Mouse (Mus musculus): Measurements from ENCODE around the gene Ttc9b. TPM values are rescaled to one million over a fixed set of nuclear protein-coding genes. Genes with fewer than 3 reads are reported as not detected.

Gene Ttc9b
- polyA plus RNA-seq, 1 experiment from 2014 or later, result 73.8 TPM

GRCm38 (mm10) chr7:27650949-27651348, 2.8 kb upstream of the Ttc9b start:
- Histone ChIP-seq H3K9me3 (replicated peaks; ENCODE audit: control insufficient read depth, low read length) (no peaks in the 10 kb centered on the region), H3K4me1 (ENCODE audit: control insufficient read depth, insufficient read depth, low read length) (peaks cover 2% of the 10 kb centered on the region; the same call in 1 of the 2 replicates), H3K4me2 (ENCODE audit: low read length) (no peak overlapping the region), H3K9ac (ENCODE audit: low read length) (no peak overlapping the region), H3K27ac (ENCODE audit: low read depth, low read length) (no peak overlapping the region), H3K27me3 (replicated peaks; ENCODE audit: control insufficient read depth, insufficient read depth, low read length) (peaks cover 2% of the 10 kb centered on the region; the same call in 1 of the 2 replicates), H3K36me3 (ENCODE audit: control insufficient read depth, insufficient read depth, low read length) (peaks cover 6% of the 10 kb centered on the region; the same call in 1 of the 2 replicates), H3K4me3 (ENCODE audit: low read depth, low read length) (no peak overlapping the region)
- DNase-seq (ENCODE audit: low spot score) (peak; percentile 90), ATAC-seq (no peak)
- WGBS, result 10% methylated on average over 10 of the region's 10 CpGs

DNA sequence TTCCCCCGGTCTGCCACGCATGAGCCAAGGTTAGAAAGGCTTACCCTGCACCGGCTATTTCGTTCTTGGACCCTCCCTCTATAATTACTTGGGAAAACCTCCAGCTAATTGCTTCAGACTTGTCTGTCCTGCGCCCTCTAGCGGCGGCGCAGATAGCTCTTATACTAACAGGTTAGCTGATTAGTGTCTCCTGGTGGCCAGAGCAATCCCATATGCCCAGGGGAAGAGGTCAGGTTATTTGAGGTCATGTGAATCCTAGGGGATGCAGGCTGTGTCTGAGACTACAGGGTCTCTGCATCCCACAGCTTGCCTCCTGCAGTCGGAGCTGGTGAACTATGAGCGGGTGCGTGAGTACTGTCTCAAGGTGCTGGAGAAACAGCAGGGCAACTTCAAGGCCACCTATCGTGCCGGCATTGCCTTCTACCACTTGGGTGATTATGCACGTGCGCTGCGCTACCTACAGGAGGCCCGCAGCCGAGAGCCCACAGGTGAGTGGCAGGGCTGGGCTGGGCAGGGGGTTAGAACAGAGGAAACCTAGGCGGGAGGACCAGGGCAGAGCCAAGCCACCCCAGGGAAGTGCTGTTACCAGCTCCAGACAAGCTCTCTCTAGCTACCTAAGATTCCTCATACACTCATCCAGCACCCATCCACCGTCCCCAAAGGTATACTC, 1.0 kb downstream of the Ttc9b start:
- H3K27me3 ChIP-seq (replicated peaks; ENCODE audit: control insufficient read depth, insufficient read depth, low read length), result peaks cover 2% of the 10 kb centered on the region; the same call in 1 of the 2 replicates
- peaks cover 2% of the 10 kb centered on the region; the same call in 1 of the 2 replicates for H3K4me1 ChIP-seq (ENCODE audit: control insufficient read depth, insufficient read depth, low read length)
- peak overlapping the region; percentile 92; the same call in 1 of the 2 replicates for H3K27ac ChIP-seq (ENCODE audit: low read depth, low read length)
- no peaks in the 10 kb centered on the region for H3K9me3 ChIP-seq (replicated peaks; ENCODE audit: control insufficient read depth, low read length)
- peak overlapping the region; percentile 84; the same call in 1 of the 2 replicates for H3K9ac ChIP-seq (ENCODE audit: low read length)
- H3K4me2 ChIP-seq (ENCODE audit: low read length), result peak overlapping the region; percentile 80
- 63% methylated on average over 20 of the region's 20 CpGs for WGBS
- H3K4me3 ChIP-seq (ENCODE audit: low read depth, low read length), result peak overlapping the region; percentile 66
- DNase-seq (ENCODE audit: low spot score) (peak; percentile 44), ATAC-seq (no peak)
- peaks cover 44% of the 10 kb centered on the region for H3K36me3 ChIP-seq (ENCODE audit: control insufficient read depth, insufficient read depth, low read length)

- Histone ChIP-seq H3K27ac (ENCODE audit: low read depth, low read length) (no peak overlapping the region), H3K4me1 (ENCODE audit: control insufficient read depth, insufficient read depth, low read length) (peaks cover 2% of the 10 kb centered on the region; the same call in 1 of the 2 replicates), H3K4me2 (ENCODE audit: low read length) (no peak overlapping the region; the same call in 1 of the 2 replicates), H3K4me3 (ENCODE audit: low read depth, low read length) (no peak overlapping the region), H3K9me3 (replicated peaks; ENCODE audit: control insufficient read depth, low read length) (no peaks in the 10 kb centered on the region), H3K27me3 (replicated peaks; ENCODE audit: control insufficient read depth, insufficient read depth, low read length) (peaks cover 2% of the 10 kb centered on the region; the same call in 1 of the 2 replicates), H3K36me3 (ENCODE audit: control insufficient read depth, insufficient read depth, low read length) (peaks cover 50% of the 10 kb centered on the region), H3K9ac (ENCODE audit: low read length) (no peak overlapping the region)
- 81% methylated on average over 11 of the region's 11 CpGs for WGBS
- no peak for ATAC-seq
- no peak for DNase-seq (ENCODE audit: low spot score)
Measured at GRCm38 (mm10) chr7:27655545-27655944, 1.8 kb downstream of the Ttc9b start.

DNA sequence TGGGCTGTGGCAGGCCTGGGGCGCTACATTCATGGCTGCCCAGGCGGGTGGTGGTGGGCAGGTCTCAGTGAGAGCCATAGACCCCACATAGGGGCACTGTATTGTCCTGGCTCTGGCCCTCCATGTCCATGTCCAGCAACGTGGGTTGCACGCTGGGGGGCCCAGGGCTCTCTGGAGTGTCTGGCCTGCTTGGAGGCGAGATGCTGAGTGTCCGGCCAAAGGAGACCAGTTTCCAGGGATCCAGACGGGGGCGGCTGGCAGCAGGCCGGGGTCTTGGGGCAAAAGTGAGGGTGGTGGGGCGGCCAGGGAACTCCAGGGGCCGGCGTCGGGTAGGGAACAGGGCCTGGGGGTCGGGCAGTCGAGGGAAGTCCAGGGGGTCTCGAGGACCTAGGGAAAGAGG, 2.9 kb downstream of the Ttc9b start:
- no peak overlapping the region for H3K27ac ChIP-seq (ENCODE audit: low read depth, low read length)
- peaks cover 2% of the 10 kb centered on the region; the same call in 1 of the 2 replicates for H3K27me3 ChIP-seq (replicated peaks; ENCODE audit: control insufficient read depth, insufficient read depth, low read length)
- H3K36me3 ChIP-seq (ENCODE audit: control insufficient read depth, insufficient read depth, low read length), result peaks cover 59% of the 10 kb centered on the region
- no peak for DNase-seq (ENCODE audit: low spot score)
- H3K9ac ChIP-seq (ENCODE audit: low read length), result no peak overlapping the region
- no peak for ATAC-seq
- no peaks in the 10 kb centered on the region for H3K9me3 ChIP-seq (replicated peaks; ENCODE audit: control insufficient read depth, low read length)
- H3K4me1 ChIP-seq (ENCODE audit: control insufficient read depth, insufficient read depth, low read length), result peaks cover 2% of the 10 kb centered on the region; the same call in 1 of the 2 replicates
- H3K4me3 ChIP-seq (ENCODE audit: low read depth, low read length), result no peak overlapping the region
- 91% methylated on average over 16 of the region's 16 CpGs for WGBS
- no peak overlapping the region for H3K4me2 ChIP-seq (ENCODE audit: low read length)

GRCm38 (mm10) chr7:27657824-27658395, 4.2 kb downstream of the Ttc9b start:
- Histone ChIP-seq H3K36me3 (ENCODE audit: control insufficient read depth, insufficient read depth, low read length) (peaks cover 69% of the 10 kb centered on the region), H3K27ac (ENCODE audit: low read depth, low read length) (no peak overlapping the region), H3K4me2 (ENCODE audit: low read length) (no peak overlapping the region), H3K9me3 (replicated peaks; ENCODE audit: control insufficient read depth, low read length) (no peaks in the 10 kb centered on the region), H3K9ac (ENCODE audit: low read length) (no peak overlapping the region), H3K4me1 (ENCODE audit: control insufficient read depth, insufficient read depth, low read length) (peaks cover 2% of the 10 kb centered on the region; the same call in 1 of the 2 replicates), H3K4me3 (ENCODE audit: low read depth, low read length) (no peak overlapping the region), H3K27me3 (replicated peaks; ENCODE audit: control insufficient read depth, insufficient read depth, low read length) (no peaks in the 10 kb centered on the region; the same call in 1 of the 2 replicates)
- ATAC-seq (no peak), DNase-seq (ENCODE audit: low spot score) (no peak)
- 42% methylated on average over 44 of the region's 53 CpGs for WGBS

DNA sequence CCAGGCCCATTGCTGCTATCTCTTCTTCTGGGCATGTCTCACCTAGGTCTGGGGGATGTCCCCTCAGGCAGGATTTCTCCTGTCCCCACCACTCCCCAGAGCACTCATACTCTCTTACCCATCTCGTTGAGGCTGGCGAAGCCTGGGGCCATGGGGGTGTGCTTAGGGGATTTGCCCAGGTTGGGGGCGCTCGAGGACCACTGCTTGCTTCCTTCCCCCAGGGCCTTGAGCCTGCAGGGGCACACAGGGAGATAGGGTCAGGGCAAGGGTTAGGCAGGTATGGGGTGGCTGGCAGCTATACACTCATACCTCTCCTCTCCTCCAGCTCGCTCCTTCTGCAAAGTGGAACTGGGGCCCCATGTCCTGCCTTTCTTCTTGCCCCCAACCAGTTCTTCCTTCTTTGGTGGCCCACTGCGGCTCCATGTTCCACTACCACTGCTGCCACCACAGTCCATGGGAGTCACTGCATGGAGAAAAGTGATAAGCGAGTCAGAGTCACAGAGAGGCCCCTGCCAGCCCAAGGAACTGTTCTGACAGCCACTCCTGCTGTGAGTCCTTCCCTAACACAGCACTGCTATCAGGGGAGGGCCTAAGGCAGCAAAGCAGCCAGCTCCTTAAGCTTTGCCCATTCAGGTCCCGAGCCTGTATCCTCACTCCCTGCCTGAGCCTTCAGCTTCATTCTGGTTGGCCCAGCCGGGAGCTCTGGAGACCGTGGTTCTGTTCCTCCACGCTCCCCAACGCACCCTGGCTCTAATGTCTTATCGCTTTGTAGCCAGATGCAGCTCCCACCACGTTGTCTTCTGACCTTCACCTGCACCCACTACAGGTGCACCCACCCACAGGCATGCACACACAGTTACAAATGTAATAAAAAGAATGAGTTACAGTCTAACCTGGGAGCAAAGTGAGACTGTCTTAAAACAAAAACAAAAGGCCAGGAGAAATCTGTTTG, 5.3 kb downstream of the Ttc9b start:
- no peak for ATAC-seq

DNA sequence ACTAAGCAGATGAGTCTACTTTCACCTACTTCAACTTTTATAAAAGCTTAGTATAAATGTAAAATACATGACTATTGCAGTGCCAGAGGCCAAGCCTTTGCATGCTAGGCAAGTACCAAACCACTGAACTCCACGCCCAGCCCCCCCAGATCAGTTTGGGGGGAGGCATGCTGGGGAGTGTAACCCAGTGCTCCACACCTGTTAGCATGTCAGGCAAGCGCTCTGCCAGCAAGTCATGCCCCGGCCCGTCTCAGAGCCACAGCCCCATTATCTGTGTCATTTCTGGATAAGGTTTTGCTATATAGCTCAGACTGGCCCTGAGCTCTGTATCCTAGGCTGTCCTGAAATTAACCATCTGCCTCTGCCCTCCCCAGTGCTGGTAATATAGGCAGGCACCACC, 8.3 kb downstream of the Ttc9b start:
- Histone ChIP-seq H3K27ac (ENCODE audit: low read depth, low read length) (no peak overlapping the region), H3K27me3 (replicated peaks; ENCODE audit: control insufficient read depth, insufficient read depth, low read length) (no peaks in the 10 kb centered on the region), H3K4me3 (ENCODE audit: low read depth, low read length) (no peak overlapping the region), H3K4me2 (ENCODE audit: low read length) (no peak overlapping the region), H3K36me3 (ENCODE audit: control insufficient read depth, insufficient read depth, low read length) (peaks cover 85% of the 10 kb centered on the region), H3K9ac (ENCODE audit: low read length) (no peak overlapping the region), H3K4me1 (ENCODE audit: control insufficient read depth, insufficient read depth, low read length) (no peaks in the 10 kb centered on the region), H3K9me3 (replicated peaks; ENCODE audit: control insufficient read depth, low read length) (no peaks in the 10 kb centered on the region)
- no peak for ATAC-seq
- WGBS, result 96% methylated on average over 4 of the region's 4 CpGs
- DNase-seq (ENCODE audit: low spot score), result no peak

More for the DNA sequence above, 5.3 kb downstream of the Ttc9b start:
- H3K9me3 ChIP-seq (replicated peaks; ENCODE audit: control insufficient read depth, low read length), result no peaks in the 10 kb centered on the region
- H3K9ac ChIP-seq (ENCODE audit: low read length), result no peak overlapping the region
- H3K4me2 ChIP-seq (ENCODE audit: low read length), result no peak overlapping the region
- H3K36me3 ChIP-seq (ENCODE audit: control insufficient read depth, insufficient read depth, low read length), result peaks cover 76% of the 10 kb centered on the region
- no peak for DNase-seq (ENCODE audit: low spot score)
- H3K27me3 ChIP-seq (replicated peaks; ENCODE audit: control insufficient read depth, insufficient read depth, low read length), result no peaks in the 10 kb centered on the region; the same call in 1 of the 2 replicates
- no peak overlapping the region for H3K4me3 ChIP-seq (ENCODE audit: low read depth, low read length)
- H3K4me1 ChIP-seq (ENCODE audit: control insufficient read depth, insufficient read depth, low read length), result peaks cover 2% of the 10 kb centered on the region; the same call in 1 of the 2 replicates
- WGBS, result 65% methylated on average over 14 of the region's 14 CpGs
- H3K27ac ChIP-seq (ENCODE audit: low read depth, low read length), result no peak overlapping the region

DNA sequence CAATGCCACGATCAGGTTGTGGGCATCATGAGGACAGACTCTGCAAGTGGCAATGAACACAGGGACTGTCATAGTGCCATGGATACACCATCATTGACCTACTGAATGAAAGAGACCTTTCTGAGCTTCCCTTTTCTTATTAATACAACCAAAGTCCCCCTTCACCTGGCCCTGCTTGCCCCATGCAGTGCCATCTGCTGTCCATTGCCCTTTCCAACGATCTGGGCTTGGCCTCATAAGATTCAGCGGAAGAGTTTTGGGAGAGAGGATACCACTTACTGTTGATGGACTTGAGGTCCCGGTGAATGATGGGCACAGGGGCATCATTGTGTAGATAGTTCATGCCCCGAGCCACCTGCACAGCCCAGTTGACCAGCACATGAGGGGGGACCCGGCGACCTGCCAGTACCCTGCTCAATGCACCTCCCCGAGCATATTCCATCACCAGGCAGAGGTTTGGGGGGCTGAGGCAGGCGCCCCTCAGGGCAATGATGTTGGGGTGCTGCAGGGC, 19.4 kb downstream of the Ttc9b start:
- peaks cover 20% of the 10 kb centered on the region for H3K4me1 ChIP-seq (ENCODE audit: control insufficient read depth, insufficient read depth, low read length)
- no peaks in the 10 kb centered on the region for H3K9me3 ChIP-seq (replicated peaks; ENCODE audit: control insufficient read depth, low read length)
- no peak overlapping the region for H3K27ac ChIP-seq (ENCODE audit: low read depth, low read length)
- ATAC-seq (no peak), DNase-seq (ENCODE audit: low spot score) (no peak)
- peaks cover 21% of the 10 kb centered on the region for H3K36me3 ChIP-seq (ENCODE audit: control insufficient read depth, insufficient read depth, low read length)
- no peaks in the 10 kb centered on the region for H3K27me3 ChIP-seq (replicated peaks; ENCODE audit: control insufficient read depth, insufficient read depth, low read length)
- H3K4me2 ChIP-seq (ENCODE audit: low read length), result peak overlapping the region; percentile 99
- H3K4me3 ChIP-seq (ENCODE audit: low read depth, low read length), result peak overlapping the region; percentile 91
- peak overlapping the region; percentile 91 for H3K9ac ChIP-seq (ENCODE audit: low read length)
- 49% methylated on average over 9 of the region's 9 CpGs for WGBS

All from forebrain, embryonic 14.5 days (tissue).